In genomic region chr13:30364780-30365179, GRCm38 (mm10) we compare ENCODE assay signal across 13 mouse cellular contexts.
"Had no signal": no experiment of that assay in that cellular context is flagged by ENCODE, and none has a peak within 500 bp of the region (broad histone marks: within the 10 kb centered on the region; RNA-seq: fewer than 3 reads in every experiment).

No protein-coding gene starts in this region.

- H3K4me1 ChIP-seq: liver, embryonic 12.5 days; liver, embryonic 15.5 days; stomach, embryonic 15.5 days had no signal

- H3K27me3 ChIP-seq: limb, embryonic 13.5 days; liver, embryonic 12.5 days; liver, embryonic 15.5 days; stomach, embryonic 15.5 days had no signal

- H3K27ac ChIP-seq: layer of hippocampus, adult 2 months; limb, embryonic 10.5 days; limb, embryonic 13.5 days; liver, embryonic 12.5 days; liver, embryonic 15.5 days; stomach, embryonic 15.5 days had no signal

- ATAC-seq: intestine, embryonic 16.5 days; liver, embryonic 12.5 days had no signal

- H3K4me3 ChIP-seq: layer of hippocampus, adult 2 months; limb, embryonic 10.5 days; limb, embryonic 13.5 days; liver, embryonic 12.5 days; liver, embryonic 15.5 days; stomach, embryonic 15.5 days had no signal

- H3K4me2 ChIP-seq: limb, embryonic 13.5 days; liver, embryonic 12.5 days; liver, embryonic 15.5 days; midbrain, embryonic 11.5 days; stomach, embryonic 15.5 days had no signal

- H3K9ac ChIP-seq: limb, embryonic 13.5 days; liver, embryonic 12.5 days; liver, embryonic 15.5 days; stomach, embryonic 15.5 days had no signal

- DNase-seq: layer of hippocampus, adult 9-11 months; liver; lung, adult 2 months; midbrain, embryonic 14.5 days; thymus, postnatal 25 days had no signal

- H3K36me3 ChIP-seq: limb, embryonic 10.5 days; limb, embryonic 13.5 days; liver, embryonic 12.5 days; liver, embryonic 15.5 days; stomach, embryonic 15.5 days had no signal

- H3K9me3 ChIP-seq: limb, embryonic 10.5 days; limb, embryonic 13.5 days; liver, embryonic 12.5 days; liver, embryonic 15.5 days; stomach, embryonic 15.5 days had no signal
